ENCODE assay signal across 17 mouse cellular contexts in the genomic region with DNA sequence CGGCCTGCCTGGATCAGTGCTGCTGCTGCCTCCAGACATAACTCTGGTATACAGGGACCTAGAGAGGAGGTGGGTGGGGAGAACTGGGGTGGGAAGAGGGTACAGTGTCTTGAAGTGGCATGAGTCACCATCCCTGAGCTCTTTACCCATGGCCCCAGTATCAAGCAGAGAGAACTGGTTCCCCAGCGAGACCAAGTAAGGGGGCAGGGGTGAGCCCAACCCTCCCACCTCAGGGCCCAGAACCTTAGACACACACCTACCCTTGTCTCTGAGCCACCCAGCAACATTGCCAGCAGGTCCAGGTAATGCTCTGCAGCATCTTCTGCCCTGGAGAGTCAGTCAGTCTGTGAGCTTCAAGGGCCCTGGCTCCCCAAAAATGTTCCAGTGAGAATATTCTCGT. TPM values are rescaled to one million over a fixed set of nuclear protein-coding genes. Genes with fewer than 3 reads are reported as not detected.
"Had no signal": no experiment of that assay in that cellular context is flagged by ENCODE, and none has a peak within 500 bp of the region (broad histone marks: within the 10 kb centered on the region; RNA-seq: fewer than 3 reads in every experiment).

No protein-coding gene starts in this region.

- DNase-seq: liver, postnatal 0 days; lung, adult 2 months; right cerebral cortex, adult 18-20 months; right cerebral cortex, postnatal 25 days; right cerebral cortex, postnatal 4 days; spleen, adult 18-20 months had no signal

- H3K4me3 ChIP-seq: lung, embryonic 15.5 days; megakaryocyte, embryonic 14.5 days; midbrain, embryonic 13.5 days; midbrain, embryonic 15.5 days; neural tube, embryonic 12.5 days had no signal

- ATAC-seq: lung, postnatal 0 days; midbrain, embryonic 13.5 days; midbrain, embryonic 15.5 days had no signal

- H3K27me3 ChIP-seq: lung, embryonic 15.5 days; megakaryocyte, embryonic 14.5 days; midbrain, embryonic 13.5 days; midbrain, embryonic 15.5 days; neural tube, embryonic 12.5 days had no signal

- H3K9me3 ChIP-seq: lung, embryonic 15.5 days; megakaryocyte, embryonic 14.5 days; midbrain, embryonic 13.5 days; midbrain, embryonic 15.5 days; neural tube, embryonic 12.5 days had no signal

- H3K36me3 ChIP-seq: midbrain, embryonic 15.5 days had no signal

- H3K27ac ChIP-seq: lung, embryonic 15.5 days; macrophage; midbrain, embryonic 13.5 days; midbrain, embryonic 15.5 days; neural tube, embryonic 12.5 days had no signal

- H3K9ac ChIP-seq: liver, postnatal 0 days; lung, embryonic 15.5 days; midbrain, embryonic 13.5 days; midbrain, embryonic 15.5 days; neural tube, embryonic 12.5 days had no signal

- H3K4me2 ChIP-seq: lung, embryonic 15.5 days; midbrain, embryonic 11.5 days; midbrain, embryonic 13.5 days; midbrain, embryonic 15.5 days; neural tube, embryonic 12.5 days had no signal

RNA-seq across cellular contexts. Expression of a gene that starts 35.5 kb away (rescaled TPM):
- polyA plus RNA-seq: liver, postnatal 0 days; lung, adult 2 months; small intestine, adult 2 months; thymus, adult 2 months; urinary bladder, adult 2 months had no signal
